9 mouse cellular contexts compared by ENCODE assay signal in the genomic region with DNA sequence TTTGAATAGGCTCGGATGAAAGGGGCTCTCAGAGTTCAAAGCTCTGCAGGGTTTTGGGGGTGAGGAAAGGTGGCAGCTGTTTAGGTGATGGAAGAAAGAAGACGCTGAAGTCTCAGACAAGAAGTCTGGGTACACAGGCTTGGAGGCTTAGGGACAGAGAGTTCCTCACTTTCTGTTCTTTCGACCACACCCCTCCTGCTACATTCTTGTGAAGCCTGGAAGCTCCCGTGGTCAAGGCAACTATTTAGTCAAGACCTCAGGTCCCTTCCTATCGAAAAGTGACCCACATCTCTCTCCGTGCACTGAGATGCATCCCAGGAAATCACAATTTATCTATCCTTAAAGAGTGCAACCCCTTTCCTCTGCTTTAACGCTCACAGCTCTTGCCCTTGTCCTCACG. TPM values are rescaled to one million over a fixed set of nuclear protein-coding genes. Genes with fewer than 3 reads are reported as not detected.
A peak's percentile ranks its signal among the peaks of the same experiment; 100 is the strongest.
DNase-seq lines count a peak whose midpoint lies in the region; ATAC-seq lines count a peak whose summit lies in the region.
"Had no signal": no experiment of that assay in that cellular context is flagged by ENCODE, and none has a peak within 500 bp of the region (broad histone marks: within the 10 kb centered on the region; RNA-seq: fewer than 3 reads in every experiment).

No protein-coding gene starts in this region.

- H3K4me1 ChIP-seq in heart, embryonic 14.5 days (ENCODE audit: control insufficient read depth in 2 of 2, insufficient read depth in 2 of 2, low read length in 2 of 2) = peaks cover 19 to 22% of the 10 kb centered on the region in 2 experiments
- H3K4me1 ChIP-seq in hindbrain, embryonic 14.5 days (replicated peaks; ENCODE audit: control insufficient read depth, insufficient read depth, low read length) = peaks cover 23% of the 10 kb centered on the region
- peaks cover 30% of the 10 kb centered on the region for H3K4me1 ChIP-seq in megakaryocyte, embryonic 14.5 days

- ATAC-seq in heart, embryonic 14.5 days (ENCODE audit: insufficient number of reproducible peaks, insufficient read depth, low FRiP score, low read depth) = no peak
- no peak for ATAC-seq in hindbrain, embryonic 14.5 days (ENCODE audit: low FRiP score)

- H3K4me2 ChIP-seq in heart, embryonic 14.5 days (ENCODE audit: low read length) = peak overlapping the region; percentile 68
- H3K4me2 ChIP-seq in hindbrain, embryonic 14.5 days (replicated peaks) = peak overlapping the region; percentile 62

- DNase-seq in heart, adult 18-20 months = no peak
- DNase-seq in R1 (ENCODE audit: low read depth, low spot score) = peak; percentile 50
- no peak for DNase-seq in hindbrain, embryonic 14.5 days (ENCODE audit: low spot score)
- no peak for DNase-seq in urinary bladder, postnatal 10 days (ENCODE audit: low spot score)
- no peak for DNase-seq in gastrocnemius, postnatal 25 days
- no peak for DNase-seq in ovary, postnatal 36 days (ENCODE audit: low spot score)
- DNase-seq: cerebellum, adult 9-10 months had no signal

- H3K9ac ChIP-seq in heart, embryonic 14.5 days (ENCODE audit: low read length) = peak overlapping the region; percentile 44; the same call in 1 of the 2 replicates
- H3K9ac ChIP-seq in hindbrain, embryonic 14.5 days = peak overlapping the region; percentile 63

- no peaks in the 10 kb centered on the region for H3K9me3 ChIP-seq in heart, embryonic 14.5 days (ENCODE audit: control insufficient read depth, low read length)
- H3K9me3 ChIP-seq in hindbrain, embryonic 14.5 days (ENCODE audit: control insufficient read depth, low read length) = no peaks in the 10 kb centered on the region
- H3K9me3 ChIP-seq in megakaryocyte, embryonic 14.5 days = no peaks in the 10 kb centered on the region

- WGBS in heart, embryonic 14.5 days = 8% methylated on average over 8 of the region's 8 CpGs
- 3% methylated on average over 8 of the region's 8 CpGs for WGBS in hindbrain, embryonic 14.5 days

- peak overlapping the region; percentile 36 to 41 for H3K4me3 ChIP-seq in heart, embryonic 14.5 days (ENCODE audit: control insufficient read depth in 1 of 2, insufficient read depth in 1 of 2, low read depth in 1 of 2, low read length in 2 of 2)
- H3K4me3 ChIP-seq in hindbrain, embryonic 14.5 days (replicated peaks; ENCODE audit: low read length) = peak overlapping the region; percentile 40
- H3K4me3 ChIP-seq in megakaryocyte, embryonic 14.5 days (replicated peaks) = peak overlapping the region; percentile 89

- no peaks in the 10 kb centered on the region for H3K36me3 ChIP-seq in heart, embryonic 14.5 days (ENCODE audit: control insufficient read depth, insufficient read depth, low read length)
- no peaks in the 10 kb centered on the region for H3K36me3 ChIP-seq in hindbrain, embryonic 14.5 days (replicated peaks; ENCODE audit: control insufficient read depth, insufficient read depth)
- no peaks in the 10 kb centered on the region for H3K36me3 ChIP-seq in megakaryocyte, embryonic 14.5 days (replicated peaks; ENCODE audit: low read length)

- no peak overlapping the region for H3K27ac ChIP-seq in heart, embryonic 14.5 days (replicated peaks in 1 of 2; ENCODE audit: control insufficient read depth in 1 of 2, insufficient read depth in 1 of 2, low read depth in 2 of 2, low read length in 2 of 2)
- no peak overlapping the region for H3K27ac ChIP-seq in hindbrain, embryonic 14.5 days

- peaks cover 4% of the 10 kb centered on the region; the same call in 1 of the 2 replicates for H3K27me3 ChIP-seq in heart, embryonic 14.5 days (ENCODE audit: control insufficient read depth, insufficient read depth, low read length)
- H3K27me3 ChIP-seq in hindbrain, embryonic 14.5 days (ENCODE audit: control insufficient read depth, insufficient read depth, low read length) = no peaks in the 10 kb centered on the region; the same call in 1 of the 2 replicates
- peaks cover 87% of the 10 kb centered on the region for H3K27me3 ChIP-seq in megakaryocyte, embryonic 14.5 days (replicated peaks)

RNA-seq across cellular contexts. Expression of a gene that starts 6.0 kb away (rescaled TPM):
- 0.22 and 0.23 TPM in 2 replicates for polyA plus RNA-seq in heart, embryonic 14.5 days (2014; fragmentation: Nextera tagmentation; extraction: Ambion mirVana)
- not detected for total RNA-seq in heart, adult 18-20 months (2021)
- 0.75 and 0.90 TPM in 2 replicates for polyA plus RNA-seq in hindbrain, embryonic 14.5 days (2014; fragmentation: Nextera tagmentation; extraction: Ambion mirVana)
- polyA plus RNA-seq in megakaryocyte, embryonic 14.5 days (2012; ENCODE audit: insufficient read depth, low replicate concordance) = not detected in 2 replicates
- not detected for total RNA-seq in gastrocnemius, postnatal 25 days (2021)

RNA-seq across cellular contexts. Expression of a gene that starts 29.1 kb away (rescaled TPM):
- 2.0 and 2.6 TPM in 2 replicates for polyA plus RNA-seq in heart, embryonic 14.5 days (2014; fragmentation: Nextera tagmentation; extraction: Ambion mirVana)
- 1 to 10 TPM in 1 of 2 experiments, not detected in 1; 1.2 TPM for total RNA-seq in heart, adult 18-20 months (2021)
- 3.7 and 5.5 TPM in 2 replicates for polyA plus RNA-seq in hindbrain, embryonic 14.5 days (2014; fragmentation: Nextera tagmentation; extraction: Ambion mirVana)
- polyA plus RNA-seq in megakaryocyte, embryonic 14.5 days (2012; ENCODE audit: insufficient read depth, low replicate concordance) = 0.93 TPM in 1 of 2 replicates, not detected in the other
- not detected for total RNA-seq in gastrocnemius, postnatal 25 days (2021)

RNA-seq across cellular contexts. Expression of a gene that starts 40.7 kb away (rescaled TPM):
- 0.12 TPM in 1 of 2 replicates, not detected in the other for polyA plus RNA-seq in heart, embryonic 14.5 days (2014; fragmentation: Nextera tagmentation; extraction: Ambion mirVana)
- under 1 TPM; 0.37 to 0.39 TPM for total RNA-seq in heart, adult 18-20 months (2021)
- polyA plus RNA-seq in hindbrain, embryonic 14.5 days (2014; fragmentation: Nextera tagmentation; extraction: Ambion mirVana) = not detected in 2 replicates
- polyA plus RNA-seq in megakaryocyte, embryonic 14.5 days (2012; ENCODE audit: insufficient read depth, low replicate concordance) = 0.13 TPM in 1 of 2 replicates, not detected in the other
- total RNA-seq in gastrocnemius, postnatal 25 days (2021) = under 1 TPM in 1 of 2 experiments, not detected in 1; 0.21 TPM

RNA-seq across cellular contexts. Expression of a gene that starts 49.9 kb away (rescaled TPM):
- 187 and 196 TPM in 2 replicates for polyA plus RNA-seq in heart, embryonic 14.5 days (2014; fragmentation: Nextera tagmentation; extraction: Ambion mirVana)
- 10 to 100 TPM; 56.8 to 58.8 TPM for total RNA-seq in heart, adult 18-20 months (2021)
- 53.0 and 62.6 TPM in 2 replicates for polyA plus RNA-seq in hindbrain, embryonic 14.5 days (2014; fragmentation: Nextera tagmentation; extraction: Ambion mirVana)
- polyA plus RNA-seq in megakaryocyte, embryonic 14.5 days (2012; ENCODE audit: insufficient read depth, low replicate concordance) = 725 and 2,302 TPM in 2 replicates
- total RNA-seq in gastrocnemius, postnatal 25 days (2021) = 10 to 100 TPM; 24.8 to 33.7 TPM

RNA-seq across cellular contexts. Expression of a gene that starts 52.6 kb away (rescaled TPM):
- not detected in 2 replicates for polyA plus RNA-seq in heart, embryonic 14.5 days (2014; fragmentation: Nextera tagmentation; extraction: Ambion mirVana)
- total RNA-seq in heart, adult 18-20 months (2021) = not detected
- 0.10 and 0.19 TPM in 2 replicates for polyA plus RNA-seq in hindbrain, embryonic 14.5 days (2014; fragmentation: Nextera tagmentation; extraction: Ambion mirVana)
- not detected in 2 replicates for polyA plus RNA-seq in megakaryocyte, embryonic 14.5 days (2012; ENCODE audit: insufficient read depth, low replicate concordance)
- not detected for total RNA-seq in gastrocnemius, postnatal 25 days (2021)

Comparison
In these comparisons a context has a peak if more than half of its experiments do, and no peak if none do; other contexts are left out.
1. H3K4me3 ChIP-seq: peak in every context shown above with its lines; median percentile 89 in megakaryocyte, embryonic 14.5 days; 40 in hindbrain, embryonic 14.5 days; 38 in heart, embryonic 14.5 days.